Mouse (Mus musculus) E14TG2a.4 (cell line): ENCODE data around the gene Limd1.

Experiments used
- CTCF ChIP-seq: conservative IDR thresholded peaks from 2 replicates; pipeline ENCODE4 v1.5.1; 2014; ENCODE audit warnings: low read length
- NANOG ChIP-seq: IDR thresholded peaks from 2 replicates; pipeline ENCODE4 v1.6.1; 2014; ENCODE audit warnings: borderline replicate concordance, low read length, mixed read lengths
- POU5F1 ChIP-seq: IDR thresholded peaks from 2 replicates; pipeline ENCODE4 v1.6.1; 2014; ENCODE audit warnings: low read length, borderline replicate concordance

DNA sequence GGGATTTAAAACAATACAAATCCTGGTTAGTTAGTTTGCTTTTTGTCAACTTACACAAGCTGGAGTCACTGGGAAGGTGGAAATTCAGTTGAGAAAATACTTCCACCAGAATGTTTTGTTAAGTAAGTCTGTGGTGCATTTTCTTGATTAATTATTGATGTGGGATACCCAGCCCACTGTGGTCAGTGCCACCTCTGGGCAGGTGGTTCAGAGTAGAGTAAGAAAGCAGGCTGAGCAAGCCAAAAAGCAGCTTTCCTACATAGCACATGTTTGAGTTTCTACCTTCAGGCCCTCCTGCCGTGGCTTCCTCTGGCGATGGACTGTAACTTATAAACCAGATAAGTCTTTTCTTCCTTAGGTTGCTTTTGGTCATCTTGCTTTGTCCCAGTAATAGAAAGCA lies 61.3 kb downstream of the Limd1 start:
- TF ChIP-seq CTCF (no peak), NANOG (no peak), POU5F1 (no peak)
